Mouse (Mus musculus): ENCODE measurements around the gene Acsl5.
A peak's percentile ranks its signal among the peaks of the same experiment; 100 is the strongest.

Gene Acsl5

DNA sequence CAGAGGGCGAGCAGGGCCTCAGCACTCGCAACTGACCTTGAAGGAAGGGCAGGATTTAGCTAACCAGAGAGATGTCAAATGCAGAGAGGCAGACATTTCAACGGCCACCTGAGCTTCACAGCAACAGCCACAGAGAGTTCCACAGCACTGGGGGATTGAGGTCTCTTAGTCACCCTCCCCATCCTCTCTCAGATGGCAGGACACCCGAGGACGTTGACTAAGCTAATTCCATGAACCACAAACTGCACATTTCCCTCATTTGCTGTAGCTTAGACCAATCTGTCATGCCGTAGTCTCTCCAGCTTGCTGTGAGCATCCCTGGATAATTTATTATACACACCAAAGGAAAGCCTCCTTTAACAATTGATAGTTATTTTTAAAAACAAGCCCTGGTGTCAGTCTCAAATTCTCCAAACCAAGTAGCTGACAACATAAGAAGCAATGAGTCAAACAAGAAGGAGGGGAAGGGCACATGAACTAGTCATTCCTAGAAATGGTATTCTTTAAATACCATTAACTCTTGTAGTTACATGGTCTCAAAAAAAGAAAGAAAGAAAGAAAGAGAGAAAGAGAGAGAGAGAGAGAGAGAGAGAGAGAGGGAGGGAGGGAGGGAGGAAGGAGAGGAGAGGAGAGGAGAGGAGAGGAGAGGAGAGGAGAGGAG lies 11.8 kb upstream of the Acsl5 start:
- DNase-seq (ENCODE audit: low spot score in 2 of 2), result no peak

DNA sequence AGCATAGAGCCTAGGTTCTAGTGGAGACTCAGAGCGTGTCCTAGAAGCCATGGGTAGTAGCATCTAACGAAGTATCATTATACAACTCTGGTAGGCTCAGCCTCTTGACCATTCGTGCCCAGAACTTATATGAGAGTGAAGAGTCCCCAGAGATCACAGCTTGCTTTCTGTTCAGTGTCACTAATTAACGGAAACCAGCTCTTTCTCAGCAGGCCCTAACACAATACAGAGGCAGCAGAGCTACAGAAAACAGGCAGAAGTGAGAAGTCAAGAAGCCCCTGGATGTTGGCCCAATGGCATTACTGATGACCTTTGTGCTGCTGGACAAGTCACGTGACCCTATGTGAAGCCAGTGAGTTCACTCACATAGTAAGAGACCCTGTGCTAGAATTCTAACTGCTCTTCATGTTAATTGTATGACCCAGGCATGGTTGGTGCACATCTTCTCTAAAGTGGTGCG lies 10.5 kb upstream of the Acsl5 start, which contains the start of gene Gucy2g:
TSS of gene Gucy2g (minus strand) at position 51 of the 460 bp plus-strand sequence.
- no peak for DNase-seq (ENCODE audit: low spot score in 2 of 2)

DNA sequence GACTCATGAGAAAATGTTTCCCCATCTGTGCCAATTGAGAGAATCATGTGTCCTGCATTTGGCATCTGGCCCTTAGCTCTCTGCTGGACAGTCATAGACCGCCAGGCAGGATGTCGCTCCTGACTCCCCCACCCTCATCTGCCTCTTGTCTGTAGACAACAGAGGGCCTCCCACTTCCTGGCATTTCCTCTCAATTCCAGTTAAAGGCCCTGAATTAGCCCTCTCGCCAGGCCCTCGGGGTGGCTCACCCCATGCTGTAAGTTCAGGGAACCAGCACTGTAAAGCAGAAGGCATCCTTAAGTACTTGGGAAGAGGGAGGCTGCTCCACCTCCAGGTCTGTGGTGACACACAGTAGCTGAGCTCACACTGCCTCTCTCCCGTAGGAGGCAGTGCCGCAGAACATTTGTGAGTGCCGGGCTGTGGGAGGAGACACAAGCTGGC lies 6.9 kb upstream of the Acsl5 start:
- DNase-seq (ENCODE audit: low spot score in 2 of 2), result no peak

DNA sequence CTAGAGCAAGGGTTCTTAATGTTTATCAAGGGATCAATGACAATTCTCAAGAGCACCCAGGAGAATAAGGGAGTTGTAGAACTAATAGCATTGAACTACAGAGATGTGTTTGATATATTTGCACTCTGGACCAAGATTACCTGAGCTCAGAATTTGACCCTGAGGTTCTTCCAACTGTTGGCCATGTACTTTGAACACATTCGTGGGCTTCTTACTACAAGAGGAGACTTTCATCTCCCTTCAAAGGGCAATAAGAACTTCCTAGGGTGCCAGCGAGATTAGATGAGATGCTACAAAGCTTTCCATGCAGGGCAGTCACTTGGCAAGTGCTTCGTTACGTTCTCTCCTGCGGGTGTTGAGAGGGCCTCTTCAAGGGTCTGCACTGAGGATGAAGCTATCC lies 4.2 kb upstream of the Acsl5 start:
- no peak for DNase-seq (ENCODE audit: low spot score in 2 of 2)

DNA sequence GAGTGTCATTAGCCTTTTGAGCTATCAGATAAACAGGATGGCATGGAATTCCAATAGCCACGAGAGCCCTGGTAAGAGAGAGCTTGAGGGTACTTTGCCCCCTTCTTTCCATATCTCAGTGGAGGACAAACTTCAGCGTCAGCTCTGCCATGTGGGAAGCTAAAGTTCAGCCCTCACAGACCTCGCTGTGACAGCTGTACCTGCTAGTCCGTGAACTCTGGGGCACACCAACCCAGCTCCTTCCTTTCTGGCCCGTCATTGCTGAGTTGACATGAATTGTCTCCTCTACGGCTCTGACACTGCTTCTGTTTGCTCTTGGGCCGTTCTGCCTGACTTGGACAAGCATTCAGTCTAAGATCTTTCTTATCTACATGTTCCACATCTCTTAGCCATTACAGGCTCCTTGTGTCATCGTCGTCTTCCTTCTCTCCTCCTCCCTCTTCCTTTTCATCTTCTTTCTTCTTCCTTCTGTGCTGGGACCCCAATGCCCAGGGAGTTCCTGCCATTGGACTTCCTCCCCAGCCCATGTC lies 3.7 kb upstream of the Acsl5 start:
- no peak for DNase-seq (ENCODE audit: low spot score in 2 of 2)

DNA sequence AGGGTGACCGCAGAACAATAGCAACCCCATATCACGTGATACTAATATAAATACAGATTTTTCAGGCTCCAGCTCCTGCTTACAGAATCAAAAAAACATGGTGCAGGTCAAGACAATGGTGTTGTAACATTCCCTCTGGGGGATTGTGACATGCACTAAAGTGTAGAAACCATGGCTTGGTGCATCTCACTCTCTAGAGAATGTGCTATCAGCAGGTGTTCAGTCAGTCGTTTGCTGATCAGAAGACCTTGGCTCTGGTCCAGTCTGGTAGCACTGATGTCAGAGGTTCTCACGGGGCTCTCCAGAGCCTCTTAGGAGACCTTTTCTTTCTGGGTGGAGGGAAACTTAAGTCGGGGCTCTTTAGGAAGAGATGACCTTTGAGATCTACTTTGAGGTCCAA lies 1.3 kb upstream of the Acsl5 start:
- DNase-seq (ENCODE audit: low spot score in 2 of 2), result no peak

DNA sequence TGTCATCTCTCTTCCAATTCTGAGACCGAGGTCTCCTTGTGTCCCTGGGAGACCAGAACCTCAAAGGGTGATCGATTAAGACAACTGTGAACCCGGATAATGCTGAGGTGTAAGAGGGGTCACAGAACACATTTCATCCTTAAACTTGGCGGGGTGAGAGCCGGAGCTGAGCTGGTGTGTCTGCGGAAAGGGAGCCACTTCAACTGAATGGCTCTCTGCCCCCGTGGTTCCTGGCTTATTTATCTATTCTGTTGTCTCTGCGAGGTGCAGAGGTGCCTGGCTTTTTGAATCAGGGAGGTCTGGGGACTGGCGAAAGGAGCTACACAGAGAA lies 1.5 kb downstream of the Acsl5 start:
- no peak for DNase-seq (ENCODE audit: low spot score in 2 of 2)

DNA sequence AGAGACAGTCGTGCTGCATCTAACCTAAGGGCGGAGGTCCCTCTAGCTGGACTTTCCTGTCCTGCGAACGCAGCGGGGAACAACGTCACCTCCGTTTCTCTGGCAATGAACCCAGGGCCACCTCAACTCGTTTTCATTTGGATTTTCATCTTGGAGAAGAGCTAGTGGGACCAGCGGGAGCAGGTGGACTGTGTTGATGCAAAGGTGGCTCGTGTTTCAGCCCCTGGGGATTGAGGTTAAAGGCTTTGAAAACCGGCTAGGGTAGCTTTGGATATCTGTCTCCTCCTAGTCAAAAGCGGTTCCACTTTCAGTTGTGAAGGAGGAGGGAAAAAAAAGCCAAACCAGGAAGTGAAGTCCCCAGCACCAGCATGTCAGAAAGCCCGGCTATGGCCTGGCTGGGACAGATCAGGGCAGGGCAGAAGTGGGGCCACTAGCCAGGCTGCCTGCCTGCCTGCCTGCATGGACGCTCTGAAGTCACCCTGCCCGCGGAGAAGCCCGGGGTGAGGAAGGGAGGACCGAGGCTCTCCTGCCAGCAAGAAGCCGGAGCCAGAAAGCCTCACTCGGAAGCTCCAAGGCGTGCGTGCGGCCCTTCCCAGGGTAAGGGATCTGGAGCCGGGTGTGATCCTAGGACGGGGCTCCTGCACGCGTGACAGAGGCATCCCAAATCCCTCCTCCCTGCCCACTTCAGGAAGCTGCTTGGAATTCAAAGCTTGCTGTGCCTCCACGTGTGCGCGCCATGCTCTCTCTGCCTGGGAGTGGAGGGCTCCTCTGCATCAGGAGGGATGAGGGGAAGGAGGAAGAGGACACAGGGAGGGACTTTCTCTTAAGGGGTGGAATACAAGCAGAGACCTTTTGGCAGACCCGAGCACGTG lies 2.1 kb downstream of the Acsl5 start:
- peak; percentile 59 to 82 for DNase-seq (ENCODE audit: low spot score in 2 of 2)

DNA sequence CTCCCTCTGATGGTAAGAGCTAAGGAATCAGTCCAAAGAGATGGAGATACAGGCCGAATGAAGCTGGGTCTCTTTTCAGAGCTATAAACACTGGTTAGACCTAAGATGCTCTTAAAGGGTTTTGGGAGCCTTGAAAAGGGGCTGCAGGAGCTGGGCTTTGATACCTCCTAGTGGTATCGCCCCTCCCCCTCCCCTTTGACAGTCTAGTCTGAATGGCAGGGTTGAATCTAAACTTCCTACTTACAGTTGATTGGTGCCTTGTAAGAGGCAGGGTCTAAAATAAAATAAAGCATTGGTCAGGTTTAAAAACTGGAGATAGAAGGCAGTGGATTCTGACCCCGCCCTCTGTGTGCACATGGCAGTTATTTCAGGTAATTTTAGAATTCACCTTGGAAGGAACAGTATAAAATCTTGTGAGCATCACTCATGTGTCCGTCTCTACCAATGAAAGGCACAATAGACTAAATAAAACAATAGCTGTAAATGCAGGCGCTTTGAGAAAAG lies 2.8 kb downstream of the Acsl5 start:
- DNase-seq (ENCODE audit: low spot score in 2 of 2), result peak in 1 of 2 experiments; percentile 55

DNA sequence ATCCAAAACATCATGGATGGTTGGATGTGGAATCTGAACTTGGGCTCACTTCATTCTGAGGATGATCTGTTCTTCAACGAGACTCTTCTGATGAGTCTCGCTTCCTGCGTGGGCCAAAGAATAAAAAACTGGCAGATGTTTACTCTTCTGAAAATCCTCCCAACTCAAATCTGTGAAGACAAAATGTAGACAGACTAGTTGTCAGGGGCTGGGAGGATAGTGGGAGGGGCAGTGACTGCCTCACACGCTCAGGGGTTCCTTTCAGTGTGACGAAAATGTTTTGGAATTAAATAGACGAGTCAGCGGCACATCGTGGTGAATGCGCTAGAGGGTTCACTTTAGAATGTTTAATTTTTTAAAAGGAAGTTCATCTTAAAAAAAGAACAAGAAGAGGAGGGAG lies 4.4 kb downstream of the Acsl5 start:
- DNase-seq (ENCODE audit: low spot score in 2 of 2), result no peak

DNA sequence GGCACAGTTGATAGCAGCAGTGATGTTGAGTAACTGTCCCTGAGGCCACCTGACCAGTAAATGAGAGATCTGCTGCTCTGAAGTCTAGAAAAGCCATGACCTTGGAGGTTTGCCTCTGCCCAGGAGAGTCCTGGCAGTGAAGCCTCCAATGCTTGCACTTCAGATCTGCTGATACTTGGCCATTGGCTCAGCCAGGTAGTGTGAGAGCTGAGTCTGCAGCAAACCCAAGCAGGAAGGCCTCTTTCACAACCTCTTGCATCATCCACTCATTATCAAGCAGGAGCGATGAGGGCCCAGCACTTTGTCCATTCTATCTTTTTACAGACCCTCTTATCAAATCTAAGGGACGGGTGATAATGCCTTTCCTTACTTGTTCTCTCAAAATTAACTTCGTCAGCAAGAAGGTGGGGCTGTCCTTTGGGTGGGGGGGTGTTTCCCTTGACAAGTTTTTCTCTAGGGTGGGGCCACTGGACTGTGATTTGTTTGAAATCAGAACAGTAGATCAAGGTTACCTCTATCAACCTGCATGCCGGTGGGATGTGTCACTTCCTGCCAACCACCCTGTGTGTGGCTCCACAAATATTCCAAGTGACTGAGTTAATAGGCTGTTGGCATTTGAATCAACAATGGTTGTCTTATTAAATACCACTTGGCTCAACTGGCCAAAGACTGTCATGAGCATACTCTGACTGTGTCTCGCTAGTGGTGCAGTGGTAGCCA lies 6.1 kb downstream of the Acsl5 start:
- no peak for DNase-seq (ENCODE audit: low spot score in 2 of 2)

DNA sequence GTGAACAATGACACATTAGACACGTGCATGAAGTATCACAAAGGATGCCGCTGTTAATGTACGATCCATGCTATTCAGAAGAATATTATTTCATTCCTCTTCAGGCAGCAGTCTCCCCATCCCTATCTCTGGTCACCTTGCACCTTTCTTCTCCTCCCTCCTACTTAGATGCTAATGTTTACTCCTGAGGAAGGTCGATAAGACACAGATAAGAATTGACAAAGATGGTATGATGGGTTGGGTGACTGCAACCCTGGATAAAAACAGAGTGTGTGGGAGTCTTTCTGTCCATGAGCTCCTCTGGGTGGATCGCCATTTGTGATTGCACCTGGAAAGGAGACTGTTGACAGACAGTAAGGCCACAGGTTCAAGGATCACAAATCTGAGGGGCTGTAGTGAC lies 6.8 kb downstream of the Acsl5 start:
- no peak for DNase-seq (ENCODE audit: low spot score in 2 of 2)

DNA sequence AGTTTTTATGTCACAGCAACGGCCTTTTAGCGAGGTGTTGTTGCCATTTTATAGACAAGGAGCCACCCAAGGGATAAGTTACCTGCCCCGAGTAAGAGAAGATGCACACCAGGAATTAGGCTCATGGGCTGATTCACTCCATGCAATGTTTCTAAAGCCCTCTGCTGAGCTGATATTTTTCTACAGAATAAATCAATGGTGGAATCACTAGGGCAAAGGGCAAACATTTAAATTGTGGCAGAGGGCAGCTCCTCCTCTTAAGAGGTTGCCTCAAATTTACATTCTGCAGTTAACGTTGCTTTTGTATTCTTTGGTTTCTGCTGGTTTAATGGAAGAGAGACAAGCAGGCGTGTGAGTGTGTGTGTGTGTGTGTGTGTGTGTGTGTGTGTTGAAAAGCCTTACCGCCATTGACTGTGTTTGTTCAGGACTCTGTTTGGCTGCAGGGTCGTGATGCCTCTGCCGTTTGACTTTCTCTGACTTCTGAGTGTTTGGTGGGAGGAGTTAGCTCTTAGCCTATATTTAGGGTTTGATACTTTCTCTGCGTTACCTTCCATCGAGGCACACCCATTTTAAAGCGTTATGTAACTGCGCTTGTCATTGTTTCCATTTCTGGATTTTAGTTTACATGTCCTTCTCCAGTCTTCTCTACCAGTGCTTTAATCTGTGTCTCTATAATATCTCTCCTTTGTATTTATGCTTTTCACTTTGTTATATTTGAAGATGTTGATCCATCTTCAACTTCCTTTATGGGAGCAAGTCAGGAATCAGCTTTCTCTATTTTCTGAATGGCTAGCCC lies 8.8 kb downstream of the Acsl5 start:
- DNase-seq (ENCODE audit: low spot score in 2 of 2), result no peak

DNA sequence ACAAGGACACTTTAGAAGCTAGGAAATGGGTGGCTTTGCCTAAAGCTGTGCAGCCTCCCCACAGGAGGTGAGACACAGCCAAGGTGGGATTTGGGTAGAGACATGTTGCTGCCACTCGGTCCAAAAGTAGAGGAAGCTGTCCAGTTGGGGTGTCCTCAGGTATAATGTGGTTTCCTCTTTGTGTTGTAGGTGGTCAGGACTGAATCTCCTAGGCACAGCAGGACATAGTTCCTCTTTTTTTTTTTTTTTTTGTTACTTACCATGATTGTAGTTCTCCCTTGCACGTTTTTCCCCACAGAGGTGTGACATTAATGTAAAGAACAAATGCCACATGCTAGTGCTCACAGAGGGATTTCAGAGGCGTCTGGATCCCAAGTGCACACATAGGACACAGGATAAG lies 13.5 kb downstream of the Acsl5 start:
- DNase-seq (ENCODE audit: low spot score in 2 of 2), result no peak

DNA sequence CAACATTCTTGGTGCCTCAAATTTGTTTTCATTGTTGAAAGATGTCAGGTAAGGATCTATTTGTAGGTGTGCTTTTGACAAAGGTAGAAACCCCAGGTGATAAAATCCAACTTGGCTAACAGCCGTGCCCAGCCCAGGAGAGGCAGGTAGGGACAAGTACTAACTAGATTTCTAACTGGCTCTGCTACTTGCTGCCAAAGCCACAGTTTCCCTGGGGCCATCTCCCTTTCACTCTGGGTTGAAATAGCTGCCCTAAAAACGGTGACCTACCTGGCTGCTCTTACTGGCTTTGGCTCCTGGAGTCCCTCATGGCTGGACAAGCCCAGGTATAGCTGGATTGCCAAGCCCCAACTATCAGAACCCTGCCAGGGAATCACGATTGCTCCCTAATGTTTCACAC lies 15.0 kb downstream of the Acsl5 start:
- no peak for DNase-seq (ENCODE audit: low spot score in 2 of 2)

DNA sequence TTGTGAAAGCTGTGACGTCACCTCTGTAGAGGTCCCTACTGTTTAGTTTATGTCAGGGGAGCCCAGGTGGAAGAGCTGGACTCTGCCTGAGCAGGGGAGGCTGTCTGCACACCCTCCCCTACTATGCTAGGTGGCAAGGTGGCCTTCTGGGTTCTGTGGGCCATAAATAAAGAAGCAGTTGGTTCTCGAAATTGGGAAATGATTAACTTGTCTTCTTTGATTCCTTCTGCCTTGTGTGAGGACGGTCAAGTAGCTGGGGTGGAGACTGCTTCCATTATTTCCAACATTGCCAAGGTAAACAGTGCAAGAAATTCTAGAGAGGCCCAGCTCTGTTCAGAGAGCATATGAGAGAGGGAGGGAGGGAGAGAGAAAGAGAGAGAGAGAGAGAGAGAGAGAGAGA lies 16.4 kb downstream of the Acsl5 start:
- DNase-seq (ENCODE audit: low spot score in 2 of 2), result no peak

DNA sequence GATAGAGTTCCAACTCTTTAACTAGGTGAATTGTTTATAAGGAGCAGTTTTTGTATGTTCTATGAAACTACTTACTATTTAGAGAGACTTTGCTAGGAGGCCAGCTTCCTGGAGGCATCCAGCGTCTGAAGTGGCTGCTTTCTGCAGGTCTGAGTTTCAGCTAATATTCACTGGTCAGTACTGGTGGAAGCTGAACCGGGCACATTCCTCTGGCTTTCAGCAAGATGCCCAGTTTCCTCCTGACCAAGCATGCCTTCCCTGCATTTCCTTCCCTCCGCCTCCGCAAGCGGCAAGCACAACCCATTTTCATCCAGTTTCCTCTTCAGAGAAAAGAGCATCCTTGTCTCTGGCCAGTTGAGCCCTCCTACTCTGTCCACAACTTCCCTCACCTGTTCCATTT lies 17.3 kb downstream of the Acsl5 start:
- DNase-seq (ENCODE audit: low spot score in 2 of 2), result no peak

DNA sequence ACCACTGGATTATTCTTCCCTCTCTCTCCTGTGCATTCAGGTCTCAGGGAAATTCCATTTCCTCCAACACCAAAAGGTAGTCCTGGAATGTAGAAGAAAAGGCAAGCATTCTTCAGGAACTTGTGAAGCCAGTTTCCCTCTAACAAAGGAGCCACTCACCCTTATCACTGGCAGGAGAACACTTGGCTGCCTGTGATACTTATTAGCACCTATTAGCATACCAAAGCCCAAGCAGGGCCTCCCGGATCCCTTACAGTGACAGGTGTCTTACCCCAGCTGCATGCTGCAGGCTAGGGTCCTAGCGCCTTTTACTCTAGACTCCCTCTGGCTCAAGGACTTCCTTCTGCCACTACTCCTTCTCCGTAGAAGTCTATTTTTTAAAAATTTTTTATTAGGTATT lies 19.7 kb downstream of the Acsl5 start:
- DNase-seq (ENCODE audit: low spot score in 2 of 2), result no peak

DNA sequence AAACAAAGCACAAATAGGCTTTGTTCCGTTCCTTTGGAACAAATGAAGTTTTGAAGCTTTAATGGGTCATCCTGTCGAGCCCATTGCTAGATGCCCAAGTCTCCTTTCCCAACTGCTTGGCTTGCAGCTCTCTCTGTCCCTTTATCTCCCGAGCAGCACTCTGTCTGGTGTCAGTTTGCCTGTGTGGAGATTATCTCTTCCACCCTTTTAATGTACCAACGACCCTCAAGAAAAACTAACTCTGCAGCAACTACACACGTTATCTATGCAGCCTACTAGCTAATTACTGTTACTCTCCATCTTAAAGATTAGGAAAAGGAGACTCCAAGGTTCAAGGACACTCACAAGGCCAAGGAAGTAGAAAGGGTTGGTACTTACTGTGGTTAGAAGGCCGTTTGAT lies 21.6 kb downstream of the Acsl5 start:
- no peak for DNase-seq (ENCODE audit: low spot score in 2 of 2)

DNA sequence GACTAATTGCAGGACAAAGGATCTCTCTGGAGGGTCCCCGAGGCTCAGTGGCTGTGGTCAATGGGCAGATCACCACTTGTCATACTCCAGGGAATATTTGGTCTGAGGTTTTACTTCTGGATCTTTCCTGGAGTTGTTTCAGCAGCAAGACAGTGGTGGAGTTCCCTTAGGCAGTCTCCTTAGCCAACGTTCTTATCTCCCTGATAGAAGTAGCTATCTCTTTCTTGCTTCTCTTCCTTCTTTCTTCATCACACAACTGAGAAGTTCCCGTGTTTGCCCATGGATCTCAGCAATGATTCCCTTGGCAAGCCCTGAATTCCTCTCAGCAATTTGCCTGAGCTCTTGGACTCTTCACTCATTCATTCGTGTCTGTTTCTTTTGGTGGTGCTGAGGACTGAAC lies 24.4 kb downstream of the Acsl5 start:
- no peak for DNase-seq (ENCODE audit: low spot score in 2 of 2)

DNA sequence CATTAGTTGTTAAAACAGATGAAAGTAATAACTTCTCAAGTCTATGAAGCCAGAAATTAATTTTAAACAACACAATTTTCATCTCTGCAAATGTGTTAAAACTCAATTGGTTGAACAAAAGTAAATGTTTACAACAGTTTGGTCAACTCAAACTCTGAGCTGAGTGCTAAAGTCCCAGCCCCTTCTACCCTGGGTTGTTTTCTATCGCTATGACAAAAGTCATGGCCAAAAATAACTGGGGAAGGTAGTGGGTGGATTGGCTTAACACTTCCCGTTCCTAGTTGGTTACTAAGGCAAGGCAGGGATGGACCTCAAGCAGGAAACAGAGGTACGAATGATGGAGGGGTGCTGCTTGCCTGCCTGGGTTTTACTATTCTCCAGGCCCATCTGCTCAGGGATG lies 25.0 kb downstream of the Acsl5 start:
- DNase-seq (ENCODE audit: low spot score in 2 of 2), result no peak
